Mouse (Mus musculus): ENCODE data around the gene Hoxc10.

Hoxc10 gene

GRCm38 (mm10) chr15:102990461-102991397 is 24.1 kb downstream of the Hoxc10 start, which contains the start of gene Hoxc8:
TSS of gene Hoxc8 (plus strand) at chr15:102990607.
- DNase-seq (ENCODE audit: low read depth, low spot score), result no peak

- DNase-seq (ENCODE audit: low read depth, low spot score), result no peak
These were observed 25.2 kb downstream of the Hoxc10 start for GRCm38 (mm10) chr15:102991782-102992181.

- DNase-seq (ENCODE audit: low read depth, low spot score), result no peak
These were observed 25.6 kb downstream of the Hoxc10 start for GRCm38 (mm10) chr15:102992206-102992605.

GRCm38 (mm10) chr15:102992863-102993262 is 26.3 kb downstream of the Hoxc10 start:
- DNase-seq (ENCODE audit: low read depth, low spot score), result no peak

- no peak for DNase-seq (ENCODE audit: low read depth, low spot score)
These were observed 30.0 kb downstream of the Hoxc10 start for GRCm38 (mm10) chr15:102996548-102996947.

- no peak for DNase-seq (ENCODE audit: low read depth, low spot score)
These were observed 30.8 kb downstream of the Hoxc10 start for GRCm38 (mm10) chr15:102997431-102997830.

- DNase-seq (ENCODE audit: low read depth, low spot score), result no peak
These were observed 31.4 kb downstream of the Hoxc10 start, which contains the start of gene Hoxc6 for GRCm38 (mm10) chr15:102997939-102998355. TSS of gene Hoxc6 (plus strand) at chr15:102998257.

GRCm38 (mm10) chr15:102998608-102999182 is 32.1 kb downstream of the Hoxc10 start:
- no peak for DNase-seq (ENCODE audit: low read depth, low spot score)

GRCm38 (mm10) chr15:102999183-102999831 is 32.7 kb downstream of the Hoxc10 start:
- no peak for DNase-seq (ENCODE audit: low read depth, low spot score)

- DNase-seq (ENCODE audit: low read depth, low spot score), result no peak
These were observed 33.4 kb downstream of the Hoxc10 start for GRCm38 (mm10) chr15:102999955-103000354.

- no peak for DNase-seq (ENCODE audit: low read depth, low spot score)
These were observed 33.9 kb downstream of the Hoxc10 start for GRCm38 (mm10) chr15:103000501-103000901.

GRCm38 (mm10) chr15:103001370-103001769 is 34.8 kb downstream of the Hoxc10 start:
- DNase-seq (ENCODE audit: low read depth, low spot score), result no peak

GRCm38 (mm10) chr15:103002156-103002555 is 35.6 kb downstream of the Hoxc10 start:
- DNase-seq (ENCODE audit: low read depth, low spot score), result no peak

- no peak for DNase-seq (ENCODE audit: low read depth, low spot score)
These were observed 36.3 kb downstream of the Hoxc10 start for GRCm38 (mm10) chr15:103002821-103003448.

- DNase-seq (ENCODE audit: low read depth, low spot score), result no peak
These were observed 38.7 kb downstream of the Hoxc10 start for GRCm38 (mm10) chr15:103005308-103005707.

- no peak for DNase-seq (ENCODE audit: low read depth, low spot score)
These were observed 39.2 kb downstream of the Hoxc10 start for GRCm38 (mm10) chr15:103005797-103006196.

GRCm38 (mm10) chr15:103006326-103006725 is 39.7 kb downstream of the Hoxc10 start:
- DNase-seq (ENCODE audit: low read depth, low spot score), result no peak

GRCm38 (mm10) chr15:103009265-103010111 is 42.9 kb downstream of the Hoxc10 start:
- DNase-seq (ENCODE audit: low read depth, low spot score), result no peak

GRCm38 (mm10) chr15:103010112-103010846 is 43.7 kb downstream of the Hoxc10 start:
- DNase-seq (ENCODE audit: low read depth, low spot score), result no peak

Measured in retina, adult 2 months (tissue).